In genomic region chr14:80257086-80257485, GRCm38 (mm10) we compare ENCODE assay signal across 10 mouse cellular contexts.
DNase-seq lines count a peak whose midpoint lies in the region; ATAC-seq and TF ChIP-seq lines count a peak whose summit lies in the region.
"Had no signal": no experiment of that assay in that cellular context is flagged by ENCODE, and none has a peak within 500 bp of the region (broad histone marks: within the 10 kb centered on the region; RNA-seq: fewer than 3 reads in every experiment).

No protein-coding gene starts in this region.

- WGBS in hindbrain, embryonic 11.5 days, result 54% methylated on average over 3 of the region's 3 CpGs
- 64% methylated on average over 3 of the region's 3 CpGs for WGBS in hindbrain, embryonic 13.5 days
- WGBS in kidney, postnatal 0 days, result 36% methylated on average over 3 of the region's 3 CpGs

- ATAC-seq in hindbrain, embryonic 11.5 days (ENCODE audit: low FRiP score), result no peak
- ATAC-seq in hindbrain, embryonic 13.5 days (ENCODE audit: low FRiP score), result no peak
- ATAC-seq in kidney, postnatal 0 days (replicated peaks; ENCODE audit: low FRiP score, low read depth), result no peak

- no peaks in the 10 kb centered on the region for H3K27me3 ChIP-seq in hindbrain, embryonic 11.5 days (ENCODE audit: control insufficient read depth, insufficient read depth, low read length)
- H3K27me3 ChIP-seq in hindbrain, embryonic 13.5 days, result no peaks in the 10 kb centered on the region
- no peaks in the 10 kb centered on the region for H3K27me3 ChIP-seq in kidney, postnatal 0 days (ENCODE audit: insufficient read depth, low read length)

- H3K4me1 ChIP-seq in hindbrain, embryonic 11.5 days (replicated peaks; ENCODE audit: control insufficient read depth, insufficient read depth, low read length), result no peaks in the 10 kb centered on the region
- H3K4me1 ChIP-seq in hindbrain, embryonic 13.5 days (replicated peaks), result peaks cover 6% of the 10 kb centered on the region; the same call in 1 of the 2 replicates
- no peaks in the 10 kb centered on the region for H3K4me1 ChIP-seq in kidney, postnatal 0 days (replicated peaks; ENCODE audit: insufficient read depth, low read length)

- peak; percentile 9 for DNase-seq in adrenal gland, postnatal 25 days
- no peak for DNase-seq in adrenal gland, adult 2 months
- DNase-seq in hindbrain, embryonic 11.5 days (ENCODE audit: low spot score), result peak; percentile 31
- peak; percentile 21 for DNase-seq in R1 (ENCODE audit: low read depth, low spot score)
- peak; percentile 72 for DNase-seq in kidney, postnatal 0 days (ENCODE audit: low spot score)
- DNase-seq in right cerebral cortex, adult 2 months (ENCODE audit: low spot score in 2 of 2), result no peak
- no peak for DNase-seq in urinary bladder, adult 18-20 months (ENCODE audit: low spot score in 2 of 2)
- DNase-seq: left cerebral cortex, postnatal 4 days; midbrain, embryonic 14.5 days had no signal

- no peaks in the 10 kb centered on the region for H3K36me3 ChIP-seq in hindbrain, embryonic 11.5 days (ENCODE audit: control insufficient read depth, insufficient read depth, low read length)
- H3K36me3 ChIP-seq in hindbrain, embryonic 13.5 days, result no peaks in the 10 kb centered on the region
- H3K36me3 ChIP-seq in kidney, postnatal 0 days (ENCODE audit: insufficient read depth, low read length), result no peaks in the 10 kb centered on the region

- H3K9me3 ChIP-seq in hindbrain, embryonic 11.5 days (ENCODE audit: control insufficient read depth, low read length), result no peaks in the 10 kb centered on the region
- H3K9me3 ChIP-seq in hindbrain, embryonic 13.5 days, result no peaks in the 10 kb centered on the region
- H3K9me3 ChIP-seq in kidney, postnatal 0 days (replicated peaks; ENCODE audit: low read length), result no peaks in the 10 kb centered on the region

- no peak for TF ChIP-seq CTCF in kidney, postnatal 0 days (IDR thresholded peaks at IDR 0.05; ENCODE audit: low read depth)

- no peak overlapping the region for H3K4me3 ChIP-seq in hindbrain, embryonic 11.5 days (ENCODE audit: low read depth, low read length)
- H3K4me3 ChIP-seq in hindbrain, embryonic 13.5 days, result no peak overlapping the region
- no peak overlapping the region for H3K4me3 ChIP-seq in kidney, postnatal 0 days (replicated peaks; ENCODE audit: low read depth, low read length)

- no peak overlapping the region for H3K9ac ChIP-seq in hindbrain, embryonic 11.5 days (ENCODE audit: low read depth, low read length)
- no peak overlapping the region for H3K9ac ChIP-seq in hindbrain, embryonic 13.5 days
- no peak overlapping the region for H3K9ac ChIP-seq in kidney, postnatal 0 days (ENCODE audit: low read depth, low read length)

- H3K27ac ChIP-seq in hindbrain, embryonic 11.5 days (ENCODE audit: low read depth, low read length), result no peak overlapping the region
- H3K27ac ChIP-seq in hindbrain, embryonic 13.5 days, result no peak overlapping the region
- no peak overlapping the region for H3K27ac ChIP-seq in kidney, postnatal 0 days

- H3K4me2 ChIP-seq in hindbrain, embryonic 11.5 days (replicated peaks; ENCODE audit: low read depth, low read length), result no peak overlapping the region
- no peak overlapping the region for H3K4me2 ChIP-seq in hindbrain, embryonic 13.5 days
- no peak overlapping the region for H3K4me2 ChIP-seq in kidney, postnatal 0 days (ENCODE audit: low read length)

Comparison
In these comparisons a context has a peak if more than half of its experiments do, and no peak if none do; other contexts are left out.
1. DNase-seq: peak in adrenal gland, postnatal 25 days (single experiment), hindbrain, embryonic 11.5 days (single experiment), R1 (single experiment) and kidney, postnatal 0 days (single experiment); none in adrenal gland, adult 2 months (single experiment), right cerebral cortex, adult 2 months (0 of 2) and urinary bladder, adult 18-20 months (0 of 2).